Mouse (Mus musculus) heart, postnatal 0 days (tissue): ENCODE measurements at regions not wholly inside any gene's neighbourhood (a gene's known extent, or its start where the extent isn't known, plus 50 kb on each side); places are given as distances from the start of the nearest gene placed in this dataset.

Experiments
- CTCF ChIP-seq: IDR thresholded peaks from 2 replicates; pipeline ENCODE4 v1.5.1; 2016; ENCODE audit warnings: antibody characterized with exemption, control low read depth, low read depth
- EP300 ChIP-seq: IDR thresholded peaks from 2 replicates; pipeline ENCODE4 v1.6.1; 2016; ENCODE audit warnings: antibody characterized with exemption, low read depth

DNA sequence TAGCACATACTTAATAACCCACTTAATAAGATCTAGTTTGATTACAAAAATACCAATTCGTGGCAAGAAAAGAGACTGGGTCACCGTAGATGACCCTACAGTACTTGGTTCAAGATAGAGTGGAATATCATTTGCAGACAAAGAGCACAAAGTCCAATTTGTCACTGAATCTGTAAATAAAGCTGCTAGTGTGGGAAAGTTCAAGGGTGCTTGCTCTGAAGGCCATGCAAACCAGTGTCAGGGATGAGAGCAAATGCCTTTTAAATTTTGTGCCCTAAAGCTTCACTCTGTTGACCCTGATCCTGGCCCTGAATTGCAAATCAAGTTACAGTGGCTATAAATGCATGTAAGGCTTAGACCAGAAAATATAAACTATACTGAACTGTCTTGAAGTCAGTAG, 113.1 kb downstream of the Cd55b start:
- TF ChIP-seq CTCF: no peak
- TF ChIP-seq EP300: no peak
